Mouse (Mus musculus) olfactory bulb, adult 2 months (tissue): ENCODE measurements around the gene Gprin2.

Experiments used
- CTCF ChIP-seq: fragments of 200-500 bp; IDR thresholded peaks from 2 replicates; pipeline ENCODE4 v1.5.1; 2012; ENCODE audit warnings: low read depth, mild to moderate bottlenecking, low read length, moderate library complexity; ENCODE audit not compliant: insufficient read depth
- POLR2A ChIP-seq: fragments of 200-500 bp; IDR thresholded peaks from 2 replicates; pipeline ENCODE4 v1.6.1; 2012; ENCODE audit warnings: mild to moderate bottlenecking, low read depth, low read length, moderate library complexity; ENCODE audit not compliant: insufficient read depth

DNA sequence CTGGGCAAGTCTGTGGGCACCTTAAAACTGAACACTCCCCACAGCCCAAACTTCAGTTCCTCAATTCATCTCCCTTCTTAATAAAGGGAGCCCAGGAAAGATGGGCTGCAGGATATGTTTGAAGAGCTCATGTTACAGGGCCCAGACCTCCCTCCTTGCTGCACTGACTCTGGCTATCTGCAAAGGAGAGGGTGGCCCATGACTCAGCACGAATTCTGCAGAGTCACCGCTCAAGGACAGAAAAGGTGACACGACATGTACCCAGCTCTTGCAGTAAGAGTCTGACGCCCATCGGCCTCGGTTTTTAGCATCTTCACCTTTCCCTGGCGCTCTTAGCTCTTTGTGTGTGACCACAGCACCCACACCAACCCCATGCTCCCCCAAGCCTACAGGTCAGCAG lies 11.1 kb downstream of the Gprin2 start:
- TF ChIP-seq CTCF (no peak), POLR2A (no peak)
